Mouse (Mus musculus): ENCODE measurements around the gene Klc3. TPM values are rescaled to one million over a fixed set of nuclear protein-coding genes. Genes with fewer than 3 reads are reported as not detected.
A peak's percentile ranks its signal among the peaks of the same experiment; 100 is the strongest.

The Klc3 gene
- total RNA-seq, 2 experiments from 2014 or later = 0.25 to 0.38 TPM

DNA sequence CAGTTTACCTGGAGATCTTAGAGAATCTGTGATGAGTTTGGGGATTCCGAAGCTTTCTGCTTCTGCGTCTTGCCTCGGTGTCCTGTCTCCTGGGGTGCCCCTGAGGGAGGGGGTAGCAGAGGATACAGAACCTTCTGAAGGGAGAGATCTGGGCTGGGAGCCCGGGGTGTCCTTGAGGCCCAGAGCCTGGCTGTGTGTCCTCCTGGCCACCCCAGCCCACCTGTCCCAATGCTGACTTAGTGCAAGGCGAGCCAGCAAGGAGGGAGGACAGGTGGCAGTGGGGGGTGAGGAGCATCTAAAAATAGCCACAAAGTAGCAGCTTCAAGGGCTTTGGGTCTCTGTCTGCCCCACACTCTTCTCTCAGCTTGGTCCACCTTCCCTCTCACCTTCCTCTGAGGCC lies 7.9 kb upstream of the Klc3 start:
- intact Hi-C loops (cut with DNase I) = no loop called here
- DNase-seq = no peak

GRCm38 (mm10) chr7:19410766-19411344 lies 7.0 kb upstream of the Klc3 start:
- intact Hi-C loops (cut with DNase I) = no loop called here
- peak; percentile 82 to 89 for DNase-seq

GRCm38 (mm10) chr7:19409753-19410152 lies 5.8 kb upstream of the Klc3 start:
- intact Hi-C loops (cut with DNase I) = loop anchor here (5.0 kb wide), 1 partner anchor 108 kb away; the partner anchor contains the start of gene Nkpd1
- no peak for DNase-seq

GRCm38 (mm10) chr7:19405417-19405816 lies 1.5 kb upstream of the Klc3 start:
- intact Hi-C loops (cut with DNase I) = loop anchor here (5.0 kb wide), 1 partner anchor 112 kb away; the partner anchor contains the start of gene Nkpd1
- peak; percentile 72 to 86 for DNase-seq

DNA sequence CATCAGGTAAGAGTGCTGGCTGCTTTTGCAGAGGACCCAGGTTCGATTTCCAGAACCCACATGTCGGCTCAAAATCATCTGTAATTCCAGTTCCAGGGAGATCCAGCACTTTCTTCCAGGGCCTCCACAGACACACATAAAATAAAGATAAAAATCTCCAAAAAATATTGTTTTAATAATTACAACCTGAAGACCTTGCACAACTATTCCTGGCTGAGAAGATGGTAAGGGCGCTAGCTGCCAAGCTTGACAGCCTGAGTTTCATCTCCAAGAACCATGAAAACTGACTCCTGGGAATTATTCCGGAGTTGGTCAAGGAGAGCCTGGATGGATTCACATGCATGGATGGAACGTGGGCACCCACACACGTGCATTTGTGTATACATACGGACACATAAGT lies 572 bp upstream of the Klc3 start, which contains the start of gene Ckm:
TSS of gene Ckm (plus strand) at position 301 of the 400 bp plus-strand sequence.
- intact Hi-C loops (cut with DNase I) = loop anchor here (5.0 kb wide), 1 partner anchor 98 kb away; no protein-coding TSS in a partner anchor
- DNase-seq = no peak

DNA sequence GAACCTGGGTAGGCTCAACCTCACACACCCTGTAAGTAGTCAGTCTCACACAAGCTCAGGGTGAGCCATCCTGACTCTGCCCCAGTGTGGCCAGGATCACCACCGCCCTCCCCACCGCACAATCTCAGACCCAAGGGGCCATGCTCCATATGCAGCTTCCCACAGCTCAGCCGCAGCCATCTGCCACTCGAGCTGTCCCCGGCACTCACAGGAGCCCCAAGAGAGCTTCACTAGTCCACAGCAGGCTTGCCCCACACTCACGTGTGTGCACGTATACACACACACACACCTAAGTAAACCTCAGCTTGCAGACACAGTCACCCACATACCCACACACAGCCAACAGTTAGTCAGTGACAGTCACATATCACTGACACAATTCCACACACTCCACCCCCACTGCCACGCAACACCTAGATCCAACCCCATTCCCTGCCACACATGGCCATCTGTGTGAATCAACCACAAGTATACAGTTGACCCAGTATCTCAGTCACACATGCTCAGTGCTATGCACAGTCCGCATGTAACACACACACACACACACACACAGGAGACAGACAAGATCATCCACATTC lies 1.3 kb downstream of the Klc3 start:
- DNase-seq = no peak
- intact Hi-C loops (cut with DNase I) = loop anchor here (5.0 kb wide), 1 partner anchor 100 kb away; no protein-coding TSS in a partner anchor

GRCm38 (mm10) chr7:19400946-19401345 lies 3.0 kb downstream of the Klc3 start:
- no peak for DNase-seq
- intact Hi-C loops (cut with DNase I) = loop anchor here (5.0 kb wide), 1 partner anchor 101 kb away; no protein-coding TSS in a partner anchor

- intact Hi-C loops (cut with DNase I) = loop anchor here (5.0 kb wide), 1 partner anchor 103 kb away; no protein-coding TSS in a partner anchor
Measured at GRCm38 (mm10) chr7:19399496-19400280, 4.2 kb downstream of the Klc3 start.

GRCm38 (mm10) chr7:19394484-19394883 lies 9.4 kb downstream of the Klc3 start:
- no peak for DNase-seq

More at GRCm38 (mm10) chr7:19399496-19400280, 4.2 kb downstream of the Klc3 start:
- no peak for DNase-seq

GRCm38 (mm10) chr7:19388699-19389413 lies 15.0 kb downstream of the Klc3 start:
- intact Hi-C loops (cut with DNase I) = no loop called here
- no peak for DNase-seq

More at GRCm38 (mm10) chr7:19394484-19394883, 9.4 kb downstream of the Klc3 start:
- intact Hi-C loops (cut with DNase I) = no loop called here

DNA sequence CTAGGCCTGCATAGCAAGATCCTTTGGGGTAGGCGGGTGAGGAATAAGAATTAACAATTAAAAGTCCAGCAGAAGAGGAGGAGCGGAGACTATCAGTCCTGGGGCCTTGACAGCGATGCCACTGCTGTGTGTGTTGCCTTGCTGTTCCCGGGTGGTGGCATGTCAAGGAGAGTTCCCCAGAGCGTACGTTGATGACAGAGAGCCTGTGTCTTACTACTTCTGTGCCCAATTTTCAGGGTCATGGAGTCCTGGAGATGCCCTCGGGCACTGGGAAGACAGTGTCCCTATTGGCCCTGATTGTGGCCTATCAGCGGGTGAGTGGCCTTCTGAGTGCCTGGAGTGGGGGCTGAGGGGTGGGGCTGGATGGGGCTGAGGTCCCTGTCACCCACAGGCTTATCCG lies 20.2 kb downstream of the Klc3 start:
- intact Hi-C loops (cut with DNase I) = no loop called here
- DNase-seq = no peak

- no peak for DNase-seq
- intact Hi-C loops (cut with DNase I) = no loop called here
Measured at GRCm38 (mm10) chr7:19382166-19382541, 21.8 kb downstream of the Klc3 start.

GRCm38 (mm10) chr7:19381377-19382165 lies 22.3 kb downstream of the Klc3 start, which contains the start of gene Ercc2:
Gene Ercc2 (plus strand): TSS chr7:19382010.
- DNase-seq = peak; percentile 97 to 100
- intact Hi-C loops (cut with DNase I) = no loop called here

DNA sequence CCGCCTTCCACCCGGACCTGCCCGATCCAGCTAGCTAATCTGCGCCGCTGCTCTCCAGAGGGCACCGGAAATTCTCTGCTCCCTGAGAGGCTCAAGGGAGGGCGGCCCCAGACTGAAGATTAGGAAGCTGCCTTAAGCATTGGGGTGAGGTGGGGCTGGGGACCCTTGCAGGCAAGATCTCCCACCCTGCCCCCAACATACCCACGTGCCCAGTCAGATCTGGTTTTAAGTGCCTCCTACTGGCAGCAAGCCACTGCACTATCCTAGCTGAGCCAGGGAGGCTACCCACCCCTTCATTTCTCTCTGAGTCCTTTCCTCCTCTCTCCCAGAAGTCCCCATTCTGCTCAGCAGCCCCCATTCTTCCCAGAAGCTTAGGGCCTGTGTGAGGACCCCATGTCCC lies 25.9 kb downstream of the Klc3 start:
- no peak for DNase-seq
- intact Hi-C loops (cut with DNase I) = no loop called here

GRCm38 (mm10) chr7:19376019-19376418 lies 27.9 kb downstream of the Klc3 start:
- intact Hi-C loops (cut with DNase I) = no loop called here
- DNase-seq = no peak

DNA sequence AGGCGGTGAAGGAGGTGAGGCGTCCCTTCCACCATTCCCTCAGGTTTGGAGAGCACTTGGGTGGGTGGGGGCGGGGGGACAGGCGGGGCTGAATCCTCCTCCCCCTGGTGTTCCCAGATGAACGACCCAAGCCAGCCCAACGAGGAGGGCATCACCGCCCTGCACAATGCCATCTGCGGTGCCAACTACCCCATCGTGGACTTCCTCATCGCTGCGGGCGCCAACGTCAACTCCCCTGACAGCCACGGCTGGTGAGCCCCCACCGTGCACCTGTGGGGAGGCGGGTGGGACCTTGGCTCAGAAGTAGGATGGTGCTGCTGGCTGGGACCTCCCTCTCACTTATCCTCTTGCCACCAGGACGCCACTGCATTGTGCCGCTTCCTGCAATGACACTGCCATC lies 28.5 kb downstream of the Klc3 start:
- no peak for DNase-seq
- intact Hi-C loops (cut with DNase I) = no loop called here

DNA sequence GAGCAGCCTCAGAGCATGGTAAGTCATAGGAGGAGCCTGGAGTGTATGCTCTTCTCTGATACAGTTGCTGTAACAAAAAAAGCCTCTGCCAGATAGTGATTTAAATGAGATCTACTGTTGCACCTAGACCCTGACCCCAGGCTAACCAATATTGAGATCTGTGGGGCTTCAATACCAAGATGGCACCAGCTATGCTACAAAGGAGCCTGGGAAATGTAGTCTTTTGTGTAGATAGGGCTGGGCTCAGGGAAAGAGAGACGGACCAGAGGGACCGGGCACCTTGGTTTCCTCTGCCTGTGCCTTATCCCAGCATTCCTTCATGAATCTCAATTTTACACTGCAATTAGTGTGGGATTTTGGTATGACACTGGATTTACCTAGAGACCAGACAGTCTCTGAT lies 30.5 kb downstream of the Klc3 start:
- intact Hi-C loops (cut with DNase I) = no loop called here
- DNase-seq = no peak

DNA sequence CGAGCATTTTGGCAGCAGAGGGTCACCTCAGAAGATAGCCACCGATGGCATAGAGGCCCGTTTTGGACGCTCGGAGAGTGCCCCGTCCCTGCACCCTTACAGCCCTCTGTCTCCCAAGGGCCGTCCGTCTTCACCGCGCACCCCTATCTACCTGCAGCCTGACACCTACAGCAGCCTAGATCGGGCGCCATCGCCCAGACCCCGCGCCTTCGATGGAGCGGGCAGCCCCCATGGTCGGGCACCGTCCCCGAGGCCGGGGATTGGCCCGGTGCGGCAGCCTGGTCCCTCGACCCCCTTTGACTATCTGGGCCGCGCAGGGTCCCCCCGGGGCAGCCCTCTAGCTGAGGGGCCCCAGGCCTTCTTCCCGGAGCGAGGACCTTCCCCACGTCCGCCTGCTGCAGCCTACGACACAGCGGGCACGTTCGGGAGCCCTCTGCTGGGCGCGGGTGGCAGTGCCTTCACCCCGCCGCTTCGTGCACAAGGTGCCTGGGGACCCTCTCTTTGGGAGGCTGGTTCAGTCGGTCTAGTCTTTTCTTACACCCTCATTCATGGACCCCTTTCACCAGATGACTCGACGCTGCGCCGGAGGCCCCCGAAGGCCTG lies 34.0 kb downstream of the Klc3 start:
- intact Hi-C loops (cut with DNase I) = no loop called here
- DNase-seq = peak in 1 of 2 experiments; percentile 54

DNA sequence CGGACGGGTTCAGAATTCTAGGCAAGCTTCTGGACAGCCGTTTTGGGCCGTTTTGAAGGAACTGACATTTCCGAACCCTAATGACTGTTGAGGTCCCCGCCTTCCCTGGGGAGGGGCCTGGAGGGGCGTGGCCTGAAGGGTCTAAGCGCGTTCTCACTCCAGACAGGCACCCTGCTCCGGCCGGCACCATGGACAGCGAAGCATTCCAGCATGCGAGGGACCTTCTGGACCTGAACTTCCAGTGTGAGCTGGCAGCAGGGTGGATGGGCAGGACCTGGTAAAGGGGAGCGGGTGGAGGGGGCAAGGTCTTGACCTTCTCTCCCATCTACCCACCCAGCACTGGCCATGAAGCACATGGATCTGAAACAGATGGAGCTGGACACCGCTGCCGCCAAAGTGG lies 35.5 kb downstream of the Klc3 start:
- no peak for DNase-seq
- intact Hi-C loops (cut with DNase I) = no loop called here

Data from gastrocnemius, postnatal 36 days (tissue).